Mouse (Mus musculus): ENCODE results near the gene Plekhg1. TPM values are rescaled to one million over a fixed set of nuclear protein-coding genes. Genes with fewer than 3 reads are reported as not detected.

Plekhg1 gene
- polyA plus RNA-seq, 1 experiment from 2014 or later, result 6.0 TPM

GRCm38 (mm10) chr10:3858961-3859714 lies 119.0 kb downstream of the Plekhg1 start:
- 49% methylated on average over 11 of the region's 11 CpGs for WGBS
- DNase-seq (ENCODE audit: low spot score) (no peak), ATAC-seq (no peak)
- no peaks in the 10 kb centered on the region for H3K36me3 ChIP-seq (ENCODE audit: insufficient read depth, low read length)
- no peak overlapping the region for H3K4me3 ChIP-seq (ENCODE audit: low read depth, low read length)
- H3K9ac ChIP-seq (replicated peaks; ENCODE audit: low read depth), result no peak overlapping the region
- TF ChIP-seq EP300 (IDR thresholded peaks at IDR 0.05) (no peak), CTCF (IDR thresholded peaks at IDR 0.05) (no peak)
- peaks cover 4% of the 10 kb centered on the region; the same call in 1 of the 2 replicates for H3K4me1 ChIP-seq (ENCODE audit: insufficient read depth, low read depth, low read length)
- H3K27me3 ChIP-seq (replicated peaks; ENCODE audit: insufficient read depth, low read length), result no peaks in the 10 kb centered on the region
- no peak overlapping the region for H3K27ac ChIP-seq (ENCODE audit: low read length)
- H3K9me3 ChIP-seq (ENCODE audit: low read length), result no peaks in the 10 kb centered on the region
- no peak overlapping the region for H3K4me2 ChIP-seq (replicated peaks; ENCODE audit: low read depth, low read length)

- Histone ChIP-seq H3K27ac (ENCODE audit: low read length) (no peak overlapping the region), H3K4me3 (ENCODE audit: low read depth, low read length) (no peak overlapping the region), H3K9me3 (ENCODE audit: low read length) (no peaks in the 10 kb centered on the region), H3K9ac (replicated peaks; ENCODE audit: low read depth) (no peak overlapping the region), H3K27me3 (replicated peaks; ENCODE audit: insufficient read depth, low read length) (no peaks in the 10 kb centered on the region), H3K4me1 (ENCODE audit: insufficient read depth, low read depth, low read length) (peaks cover 5% of the 10 kb centered on the region; the same call in 1 of the 2 replicates), H3K36me3 (ENCODE audit: insufficient read depth, low read length) (no peaks in the 10 kb centered on the region), H3K4me2 (replicated peaks; ENCODE audit: low read depth, low read length) (no peak overlapping the region)
- TF ChIP-seq CTCF (IDR thresholded peaks at IDR 0.05) (no peak), EP300 (IDR thresholded peaks at IDR 0.05) (no peak)
- 22% methylated on average over 12 of the region's 12 CpGs for WGBS
- ATAC-seq, result peak; percentile 32
- DNase-seq (ENCODE audit: low spot score), result peak; percentile 50
Observed at GRCm38 (mm10) chr10:3863411-3864195, 123.4 kb downstream of the Plekhg1 start.

GRCm38 (mm10) chr10:3864196-3864540 lies 124.0 kb downstream of the Plekhg1 start:
- H3K27ac ChIP-seq (ENCODE audit: low read length), result no peak overlapping the region
- H3K4me2 ChIP-seq (replicated peaks; ENCODE audit: low read depth, low read length), result no peak overlapping the region
- ATAC-seq, result no peak
- H3K9me3 ChIP-seq (ENCODE audit: low read length), result no peaks in the 10 kb centered on the region
- TF ChIP-seq EP300 (IDR thresholded peaks at IDR 0.05) (no peak), CTCF (IDR thresholded peaks at IDR 0.05) (no peak)
- H3K27me3 ChIP-seq (replicated peaks; ENCODE audit: insufficient read depth, low read length), result no peaks in the 10 kb centered on the region
- 30% methylated on average over 6 of the region's 6 CpGs for WGBS
- no peaks in the 10 kb centered on the region for H3K36me3 ChIP-seq (ENCODE audit: insufficient read depth, low read length)
- no peak for DNase-seq (ENCODE audit: low spot score)
- H3K4me1 ChIP-seq (ENCODE audit: insufficient read depth, low read depth, low read length), result peaks cover 5% of the 10 kb centered on the region; the same call in 1 of the 2 replicates
- no peak overlapping the region for H3K4me3 ChIP-seq (ENCODE audit: low read depth, low read length)
- no peak overlapping the region for H3K9ac ChIP-seq (replicated peaks; ENCODE audit: low read depth)

- H3K27ac ChIP-seq (ENCODE audit: low read length), result no peak overlapping the region
- H3K4me3 ChIP-seq (ENCODE audit: low read depth, low read length), result no peak overlapping the region
- no peak overlapping the region for H3K4me2 ChIP-seq (replicated peaks; ENCODE audit: low read depth, low read length)
- no peak overlapping the region for H3K9ac ChIP-seq (replicated peaks; ENCODE audit: low read depth)
- H3K9me3 ChIP-seq (ENCODE audit: low read length), result no peaks in the 10 kb centered on the region
- no peaks in the 10 kb centered on the region for H3K27me3 ChIP-seq (replicated peaks; ENCODE audit: insufficient read depth, low read length)
- DNase-seq (ENCODE audit: low spot score), result no peak
- no peaks in the 10 kb centered on the region for H3K36me3 ChIP-seq (ENCODE audit: insufficient read depth, low read length)
- no peak for ATAC-seq
- peaks cover 5% of the 10 kb centered on the region; the same call in 1 of the 2 replicates for H3K4me1 ChIP-seq (ENCODE audit: insufficient read depth, low read depth, low read length)
- TF ChIP-seq CTCF (IDR thresholded peaks at IDR 0.05), result no peak
- TF ChIP-seq EP300 (IDR thresholded peaks at IDR 0.05), result no peak
Observed at GRCm38 (mm10) chr10:3867298-3867697, 127.1 kb downstream of the Plekhg1 start.

- no peak overlapping the region for H3K4me3 ChIP-seq (ENCODE audit: low read depth, low read length)
- no peaks in the 10 kb centered on the region for H3K36me3 ChIP-seq (ENCODE audit: insufficient read depth, low read length)
- no peak overlapping the region for H3K9ac ChIP-seq (replicated peaks; ENCODE audit: low read depth)
- no peak overlapping the region for H3K27ac ChIP-seq (ENCODE audit: low read length)
- no peaks in the 10 kb centered on the region for H3K4me1 ChIP-seq (ENCODE audit: insufficient read depth, low read depth, low read length)
- H3K4me2 ChIP-seq (replicated peaks; ENCODE audit: low read depth, low read length), result no peak overlapping the region
- TF ChIP-seq EP300 (IDR thresholded peaks at IDR 0.05), result no peak
- TF ChIP-seq CTCF (IDR thresholded peaks at IDR 0.05), result no peak
- DNase-seq (ENCODE audit: low spot score), result peak; percentile 72
- peak; percentile 41; the same call in 1 of the 2 replicates for ATAC-seq
- WGBS, result 41% methylated on average over 5 of the region's 5 CpGs
- H3K27me3 ChIP-seq (replicated peaks; ENCODE audit: insufficient read depth, low read length), result no peaks in the 10 kb centered on the region
- no peaks in the 10 kb centered on the region for H3K9me3 ChIP-seq (ENCODE audit: low read length)
Observed at GRCm38 (mm10) chr10:3870828-3871227, 130.7 kb downstream of the Plekhg1 start.

GRCm38 (mm10) chr10:3873467-3873866 lies 133.3 kb downstream of the Plekhg1 start:
- no peak overlapping the region for H3K9ac ChIP-seq (replicated peaks; ENCODE audit: low read depth)
- TF ChIP-seq CTCF (IDR thresholded peaks at IDR 0.05), result no peak
- no peak for TF ChIP-seq EP300 (IDR thresholded peaks at IDR 0.05)
- no peak overlapping the region for H3K27ac ChIP-seq (ENCODE audit: low read length)
- ATAC-seq (no peak), DNase-seq (ENCODE audit: low spot score) (no peak)
- H3K36me3 ChIP-seq (ENCODE audit: insufficient read depth, low read length), result no peaks in the 10 kb centered on the region
- no peak overlapping the region for H3K4me3 ChIP-seq (ENCODE audit: low read depth, low read length)
- no peaks in the 10 kb centered on the region for H3K9me3 ChIP-seq (ENCODE audit: low read length)
- no peaks in the 10 kb centered on the region for H3K27me3 ChIP-seq (replicated peaks; ENCODE audit: insufficient read depth, low read length)
- no peak overlapping the region for H3K4me2 ChIP-seq (replicated peaks; ENCODE audit: low read depth, low read length)
- 90% methylated on average over 6 of the region's 6 CpGs for WGBS
- no peaks in the 10 kb centered on the region for H3K4me1 ChIP-seq (ENCODE audit: insufficient read depth, low read depth, low read length)

Data from lung, postnatal 0 days (tissue).